Mouse (Mus musculus) brain, embryonic 14.5 days (tissue): ENCODE measurements around the gene Rps5.

Experiments
- CTCF ChIP-seq: fragments of 200-500 bp; IDR thresholded peaks from 2 replicates; pipeline ENCODE4 v1.5.1; 2012; ENCODE audit warnings: inconsistent platforms, mild to moderate bottlenecking, moderate library complexity, borderline replicate concordance; ENCODE audit not compliant: insufficient read depth, insufficient read length; ENCODE audit errors: extremely low read depth
- POLR2A ChIP-seq: fragments of 200-500 bp; IDR thresholded peaks from 2 replicates; pipeline ENCODE4 v1.6.1; 2012; ENCODE audit warnings: mild to moderate bottlenecking, inconsistent platforms, borderline replicate concordance; ENCODE audit not compliant: poor library complexity, insufficient read depth, insufficient read length, severe bottlenecking; ENCODE audit errors: extremely low read depth

DNA sequence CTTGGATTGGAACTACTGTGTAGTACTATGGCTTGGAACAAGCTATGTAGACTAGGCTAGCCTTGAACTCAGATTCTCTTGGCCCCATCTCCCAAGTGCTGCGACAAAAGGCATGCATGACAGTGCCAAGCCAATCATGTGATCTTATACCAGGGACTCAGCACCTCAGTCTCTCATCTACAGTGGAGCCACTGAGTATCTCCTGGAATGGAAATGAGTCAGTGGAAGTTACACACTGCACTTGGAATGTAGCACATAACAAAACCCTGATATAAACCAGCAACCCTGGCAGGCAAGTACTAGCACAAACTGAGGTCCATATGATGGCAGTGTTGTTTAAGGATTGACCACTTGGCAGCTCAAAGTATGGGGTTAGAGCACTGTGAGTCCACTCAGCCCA, 16.9 kb upstream of the Rps5 start:
- no peak for TF ChIP-seq CTCF
- TF ChIP-seq POLR2A = no peak
